Mouse (Mus musculus) bone marrow macrophage, adult 2 months (primary cell): Measurements from ENCODE around the gene Zfp428.

Experiments used
- CTCF ChIP-seq: IDR thresholded peaks from 2 replicates; pipeline ENCODE4 v1.5.1; 2012; ENCODE audit warnings: low read depth, mild to moderate bottlenecking, low read length, moderate library complexity
- POLR2A ChIP-seq: IDR thresholded peaks from 2 replicates; pipeline ENCODE4 v1.6.1; 2012; ENCODE audit warnings: mild to moderate bottlenecking, low read depth, low read length, borderline replicate concordance

DNA sequence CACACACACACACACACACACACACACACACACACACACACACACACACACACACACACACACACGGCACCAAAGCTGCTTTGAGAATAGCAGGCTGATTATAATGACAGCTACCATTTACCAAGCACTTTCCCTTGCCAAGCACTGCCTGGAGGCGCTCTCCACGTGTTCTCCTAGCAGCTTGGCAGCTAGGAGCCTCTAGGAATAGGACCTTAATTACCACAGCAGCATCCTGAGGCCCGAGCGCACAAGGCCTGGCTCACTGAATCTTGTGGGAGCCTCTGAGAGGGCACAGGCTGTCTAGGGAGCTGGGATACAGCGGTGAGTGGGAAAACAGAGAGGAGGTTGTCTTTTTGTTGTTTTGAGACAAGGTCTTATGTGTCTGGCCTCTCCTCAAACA lies 10.8 kb downstream of the Zfp428 start:
- TF ChIP-seq POLR2A (no peak), CTCF (no peak)
